Mouse (Mus musculus): ENCODE data around the gene Cnpy2.

Cnpy2 gene

DNA sequence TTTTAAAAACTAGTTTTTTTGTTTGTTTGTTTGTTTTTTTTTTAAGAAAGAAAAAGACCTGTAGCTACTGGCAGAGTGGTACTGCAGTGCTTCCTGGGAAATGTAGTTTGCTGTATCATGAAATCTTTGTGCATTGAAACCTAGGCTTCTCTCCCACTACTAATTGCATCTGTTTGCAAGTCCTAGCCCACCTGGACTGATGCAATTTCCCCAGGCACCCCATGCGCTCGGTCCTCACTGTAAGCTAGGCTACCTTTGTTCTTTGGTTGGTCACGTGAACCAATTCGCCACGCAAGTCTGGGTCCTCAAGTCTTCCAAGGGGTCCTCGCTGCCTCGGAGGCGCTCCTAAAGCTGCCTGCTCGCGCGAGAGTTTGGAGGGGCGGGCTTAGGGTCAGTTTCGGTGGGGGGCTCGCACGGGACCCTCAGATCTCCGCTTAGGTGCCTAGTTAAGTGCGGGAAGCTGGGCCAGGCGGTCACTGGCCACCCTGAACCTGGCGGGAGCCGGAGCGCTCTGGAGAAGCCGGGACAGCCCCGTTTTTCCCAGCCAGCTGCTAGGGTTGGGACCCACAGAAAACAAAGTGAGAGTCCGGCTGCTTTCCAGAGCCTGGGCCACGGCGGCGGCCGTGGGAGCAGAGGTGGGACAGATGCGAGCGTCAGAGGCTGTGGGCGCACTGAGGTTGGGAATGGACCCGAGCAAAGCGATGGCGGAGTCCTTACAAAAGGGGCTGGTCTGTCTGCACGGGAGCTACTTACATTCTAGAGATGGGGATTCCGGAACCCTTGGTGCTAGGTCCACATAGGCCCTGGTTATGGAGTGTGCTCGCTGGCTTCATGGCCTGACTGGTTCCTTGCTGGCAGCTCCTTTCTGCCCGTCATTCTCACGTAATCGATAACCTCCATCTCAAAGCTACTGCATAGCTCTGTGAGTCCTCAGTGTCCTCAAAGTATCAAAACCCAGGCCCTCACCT, at the start of gene Cnpy2:
Gene Cnpy2, plus strand, starts transcription at position 319 of the 968 bp plus-strand sequence.
- no peak for TF ChIP-seq GATA4 (IDR thresholded peaks at IDR 0.05; ENCODE audit: insufficient replicate concordance, low read length)

DNA sequence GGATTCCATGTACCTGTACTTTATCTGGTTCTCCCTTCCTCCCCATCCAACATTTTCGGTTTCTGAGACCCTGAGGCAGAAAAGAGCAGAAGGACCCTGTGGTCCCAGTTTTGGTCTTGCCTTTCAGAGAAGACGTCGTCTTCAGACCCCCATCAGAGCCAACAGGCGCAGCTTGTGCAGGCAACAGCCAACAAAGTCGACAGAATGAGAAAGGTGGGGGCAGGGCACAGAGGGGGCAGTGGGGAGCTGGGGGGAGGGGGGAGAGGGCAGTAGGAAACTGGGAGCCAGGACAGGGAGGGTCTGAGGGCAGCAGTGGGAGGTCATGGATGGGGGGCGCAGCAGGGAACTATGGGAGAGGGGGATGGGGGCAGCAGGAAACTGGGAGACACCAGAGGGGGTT, 44.1 kb upstream of the Cnpy2 start:
- no peak for TF ChIP-seq GATA4 (IDR thresholded peaks at IDR 0.05; ENCODE audit: insufficient replicate concordance, low read length)

DNA sequence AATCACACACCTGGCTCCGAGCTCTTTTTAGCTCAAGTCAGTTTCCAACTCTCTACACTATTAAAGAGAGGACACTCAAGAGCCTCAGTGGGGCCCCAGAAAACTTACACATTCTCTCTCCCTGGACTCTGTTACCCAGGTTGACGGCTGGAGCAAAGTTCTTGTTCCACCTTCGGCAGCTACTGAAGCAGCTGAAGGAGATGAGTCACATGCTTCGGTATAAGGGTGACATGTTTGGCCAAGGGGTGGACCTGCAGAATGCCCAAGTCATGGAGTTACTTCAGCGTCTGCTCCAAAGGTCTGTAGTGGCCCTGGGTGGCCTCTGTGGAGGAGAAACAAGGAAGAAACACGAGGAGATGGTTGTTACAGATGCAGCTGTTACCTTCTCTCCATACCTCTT, 41.3 kb upstream of the Cnpy2 start:
- TF ChIP-seq GATA4 (IDR thresholded peaks at IDR 0.05; ENCODE audit: insufficient replicate concordance, low read length) = no peak

DNA sequence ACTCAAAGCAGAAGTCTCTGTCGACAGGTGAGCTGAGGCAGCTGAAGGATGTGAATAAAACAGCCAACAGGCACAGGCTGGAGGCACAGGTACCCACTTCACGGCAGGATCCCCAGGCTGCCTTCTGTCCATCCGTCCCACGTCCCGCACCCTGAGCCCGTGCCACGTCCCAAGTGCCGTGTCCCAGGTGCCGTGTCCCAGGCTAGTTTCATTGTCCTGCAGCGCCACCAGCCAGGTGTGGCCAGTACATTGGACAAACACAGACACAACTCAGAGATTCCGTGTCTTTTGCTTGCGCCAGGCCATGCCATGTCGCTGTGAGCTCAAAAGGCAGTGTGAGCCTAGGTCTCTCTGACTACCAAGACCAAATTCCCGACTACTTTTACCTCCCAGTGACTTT, 40.6 kb upstream of the Cnpy2 start:
- no peak for TF ChIP-seq GATA4 (IDR thresholded peaks at IDR 0.05; ENCODE audit: insufficient replicate concordance, low read length)

DNA sequence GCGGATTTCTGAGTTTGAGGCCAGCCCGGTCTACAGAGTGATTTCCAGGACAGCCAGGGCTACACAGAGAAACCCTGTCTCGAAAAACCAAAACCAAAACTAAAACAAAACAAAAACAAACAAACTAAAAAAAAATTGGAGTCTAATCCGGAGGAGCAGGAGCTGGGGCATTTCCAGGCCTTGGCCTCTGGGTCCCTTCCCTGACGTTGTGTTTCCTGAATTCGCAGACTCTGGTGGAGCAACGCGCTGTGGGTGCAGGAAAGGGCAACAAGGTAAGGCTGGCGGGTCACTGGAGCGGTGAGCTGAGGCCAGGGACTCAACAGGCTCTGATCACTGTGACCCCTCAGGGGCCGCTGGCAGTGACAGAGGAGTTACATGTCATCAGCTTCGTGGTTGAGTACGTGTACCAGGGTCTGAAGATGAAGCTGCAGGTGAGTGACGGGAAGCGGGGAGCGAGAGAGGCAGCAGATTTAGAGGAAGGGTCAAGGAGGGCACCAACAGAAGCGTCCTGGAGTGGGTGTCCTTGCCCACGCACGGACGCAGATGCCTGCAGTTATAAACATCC, 39.3 kb upstream of the Cnpy2 start:
- no peak for TF ChIP-seq GATA4 (IDR thresholded peaks at IDR 0.05; ENCODE audit: insufficient replicate concordance, low read length)

DNA sequence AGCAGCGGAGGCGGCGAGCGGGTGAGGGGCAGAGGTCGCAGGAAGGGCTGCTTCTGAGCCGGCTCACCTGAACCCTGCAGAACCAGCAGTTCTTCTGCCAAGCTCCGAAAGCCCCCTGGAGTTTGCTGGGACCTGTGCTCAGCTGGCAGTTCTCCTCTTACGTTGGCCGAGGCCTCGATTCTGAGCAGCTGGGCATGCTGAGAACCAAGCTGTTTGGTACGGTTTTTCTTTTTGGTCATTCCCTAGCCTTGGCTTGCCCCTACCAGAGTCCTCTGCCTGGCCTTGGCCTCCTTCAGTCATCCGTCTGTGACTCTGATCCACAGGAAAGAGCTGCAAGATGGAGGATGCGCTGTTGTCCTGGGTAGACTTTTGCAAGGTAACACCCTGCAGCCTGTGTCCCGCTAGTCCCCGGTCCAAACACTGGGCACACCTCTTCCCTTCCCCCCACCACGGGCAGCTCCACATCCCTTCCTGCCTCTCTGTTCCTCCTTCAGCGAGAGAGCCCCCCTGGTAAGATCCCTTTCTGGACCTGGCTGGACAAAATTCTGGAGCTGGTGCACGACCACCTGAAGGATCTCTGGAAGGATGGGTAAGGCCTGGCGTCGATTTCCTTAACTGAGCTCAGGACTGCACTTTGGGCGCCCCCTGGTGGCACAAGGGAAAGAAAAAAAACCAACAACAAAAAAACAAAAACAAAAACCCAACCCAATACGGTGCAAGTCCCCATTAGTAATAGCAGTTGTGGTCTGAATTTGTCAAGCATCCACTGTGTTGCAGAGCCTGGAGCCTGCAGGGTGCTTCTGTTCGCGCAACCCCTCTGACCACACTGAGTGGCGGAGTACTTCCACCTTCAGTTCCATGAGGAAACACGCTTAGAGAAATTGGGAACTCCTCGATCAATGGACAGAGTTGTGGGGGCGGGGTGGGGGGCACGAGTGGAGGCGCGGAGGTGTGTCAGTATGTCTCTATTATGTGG, 38.4 kb upstream of the Cnpy2 start:
- no peak for TF ChIP-seq GATA4 (IDR thresholded peaks at IDR 0.05; ENCODE audit: insufficient replicate concordance, low read length)

DNA sequence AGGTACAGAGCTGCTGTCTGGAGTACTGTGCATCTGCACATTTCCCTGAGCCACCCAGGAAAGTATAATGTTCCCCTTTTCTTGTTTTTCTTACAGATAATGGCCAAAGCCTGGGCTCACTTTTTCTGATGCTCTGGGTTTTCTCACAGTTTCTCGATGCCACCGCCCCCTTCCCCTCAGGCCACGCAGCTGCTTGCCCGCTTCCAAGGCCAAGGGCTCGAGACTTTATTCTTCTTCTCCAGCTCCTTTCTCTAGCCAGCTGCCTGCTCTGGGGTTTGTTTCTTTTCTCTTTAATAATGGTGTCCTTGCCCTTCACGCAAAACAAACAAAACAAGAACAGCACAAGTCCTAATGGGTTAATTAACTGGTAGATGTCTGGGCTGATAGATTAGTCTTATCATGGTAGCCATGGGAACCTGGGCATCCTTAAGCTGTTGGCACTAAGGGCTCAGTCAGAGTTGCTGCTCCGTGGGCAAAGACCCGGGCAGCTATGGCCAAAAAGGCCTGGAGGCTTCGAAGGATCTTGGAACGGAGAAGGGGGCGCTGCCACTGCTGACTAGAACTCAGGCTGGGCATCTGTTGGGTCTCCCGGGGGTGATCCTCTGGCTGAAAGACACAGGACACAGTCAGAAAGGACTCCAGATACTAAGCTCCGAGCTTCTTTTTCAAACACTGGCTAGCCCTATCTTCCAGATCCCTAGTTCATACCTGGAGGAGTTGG, 25.7 kb upstream of the Cnpy2 start:
- TF ChIP-seq GATA4 (IDR thresholded peaks at IDR 0.05; ENCODE audit: insufficient replicate concordance, low read length) = no peak

DNA sequence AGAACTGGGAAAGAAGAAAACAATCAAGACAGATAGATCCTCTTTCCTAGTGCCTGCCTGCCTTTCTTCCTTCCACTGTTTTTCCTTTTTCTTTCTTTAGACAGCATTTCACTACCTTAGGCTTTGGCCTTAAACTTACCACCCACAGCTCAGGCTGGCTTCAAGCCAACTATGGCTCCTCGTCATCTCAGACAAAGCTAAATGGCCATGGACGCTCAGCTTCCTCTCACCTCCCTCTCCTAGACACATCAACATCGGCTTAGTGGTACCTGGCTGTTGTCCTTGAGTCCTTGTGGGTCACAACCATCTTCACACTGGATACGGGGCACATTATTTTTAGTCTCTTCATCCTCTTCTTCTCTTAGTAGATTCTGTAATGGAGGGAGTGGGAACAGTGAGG, 25.0 kb upstream of the Cnpy2 start:
- no peak for TF ChIP-seq GATA4 (IDR thresholded peaks at IDR 0.05; ENCODE audit: insufficient replicate concordance, low read length)

DNA sequence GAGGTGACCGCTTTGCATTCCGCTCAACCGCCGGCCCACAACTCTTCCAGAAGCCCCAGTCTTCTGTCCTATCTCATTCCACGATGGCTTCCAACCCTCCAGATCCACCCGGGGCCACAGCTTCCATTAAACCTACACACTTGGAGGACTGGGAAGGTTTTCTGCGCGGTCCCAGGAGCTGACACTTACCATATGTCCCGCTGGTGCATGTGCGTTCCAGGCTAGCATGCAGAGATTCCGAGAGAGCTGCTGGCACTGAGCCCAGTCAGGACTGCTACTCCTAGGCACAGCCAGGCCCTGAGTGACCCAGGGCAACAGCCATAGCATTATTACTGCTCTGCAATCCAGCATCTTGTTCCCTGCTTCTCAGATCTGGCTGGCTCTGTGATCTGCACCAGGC, 24.6 kb upstream of the Cnpy2 start:
- no peak for TF ChIP-seq GATA4 (IDR thresholded peaks at IDR 0.05; ENCODE audit: insufficient replicate concordance, low read length)

DNA sequence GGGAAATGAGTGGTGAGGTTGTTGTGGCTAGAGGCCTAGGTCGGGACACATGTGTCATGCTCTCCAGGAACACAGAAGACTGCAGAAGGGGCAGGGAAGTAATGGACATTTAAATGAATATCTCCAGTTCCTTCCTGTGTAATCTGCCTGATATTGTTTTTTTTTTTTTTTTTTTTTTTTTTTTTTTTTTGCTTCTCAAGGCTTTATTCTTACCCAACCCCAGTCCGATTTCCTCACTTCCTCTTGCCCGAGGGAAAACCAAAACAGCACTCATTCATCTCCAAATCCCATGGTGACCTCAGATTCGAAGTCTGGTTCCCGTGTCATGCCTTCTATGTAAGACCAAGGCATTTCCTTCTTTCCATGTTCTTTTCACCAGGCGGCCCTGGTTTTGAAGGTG, 24.0 kb upstream of the Cnpy2 start:
- no peak for TF ChIP-seq GATA4 (IDR thresholded peaks at IDR 0.05; ENCODE audit: insufficient replicate concordance, low read length)

DNA sequence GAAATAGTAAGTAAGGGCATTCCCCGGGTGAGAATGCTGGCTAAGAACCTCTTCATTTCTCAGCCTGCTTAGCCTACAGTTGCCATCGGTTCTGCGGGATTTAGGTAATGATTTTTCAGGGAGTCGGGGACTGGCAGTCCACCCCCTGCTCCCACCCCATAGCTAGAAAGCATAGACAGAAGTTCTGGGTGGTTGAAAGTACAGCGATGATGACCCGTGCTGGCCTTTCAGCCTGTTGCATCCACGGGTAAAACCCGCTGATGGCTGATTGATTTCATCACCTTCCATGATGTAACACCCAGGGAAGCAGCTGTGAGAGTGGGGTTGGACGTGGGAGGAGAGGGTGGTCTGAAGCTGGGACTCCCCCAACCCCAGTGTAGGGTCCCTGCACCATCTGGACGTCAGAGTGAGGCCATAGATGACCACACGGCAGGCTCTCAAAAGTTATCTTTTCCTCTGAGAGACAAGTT, 23.5 kb upstream of the Cnpy2 start, which contains the start of gene Il23a:
Gene Il23a, minus strand, starts transcription at position 51 of the 470 bp plus-strand sequence.
- TF ChIP-seq GATA4 (IDR thresholded peaks at IDR 0.05; ENCODE audit: insufficient replicate concordance, low read length) = no peak

DNA sequence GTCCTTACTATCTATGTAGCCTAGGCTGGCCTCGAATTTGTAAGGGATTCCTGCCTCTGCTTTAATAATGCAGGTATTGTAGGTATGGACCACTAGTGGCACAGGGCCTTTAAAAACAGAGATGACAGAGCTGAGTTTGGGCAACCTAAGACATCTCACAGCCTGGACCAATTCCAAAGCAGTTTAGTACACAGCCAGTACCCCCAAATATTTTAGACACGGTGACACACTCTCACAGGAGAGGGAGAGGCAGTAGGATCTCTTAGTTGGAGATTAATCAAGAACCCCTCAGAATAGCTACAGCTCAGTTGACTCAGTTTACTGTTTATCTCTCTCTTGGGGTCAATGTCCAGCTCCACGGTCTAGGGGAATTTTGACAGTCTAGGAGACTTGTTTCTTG, 19.9 kb upstream of the Cnpy2 start:
- no peak for TF ChIP-seq GATA4 (IDR thresholded peaks at IDR 0.05; ENCODE audit: insufficient replicate concordance, low read length)

DNA sequence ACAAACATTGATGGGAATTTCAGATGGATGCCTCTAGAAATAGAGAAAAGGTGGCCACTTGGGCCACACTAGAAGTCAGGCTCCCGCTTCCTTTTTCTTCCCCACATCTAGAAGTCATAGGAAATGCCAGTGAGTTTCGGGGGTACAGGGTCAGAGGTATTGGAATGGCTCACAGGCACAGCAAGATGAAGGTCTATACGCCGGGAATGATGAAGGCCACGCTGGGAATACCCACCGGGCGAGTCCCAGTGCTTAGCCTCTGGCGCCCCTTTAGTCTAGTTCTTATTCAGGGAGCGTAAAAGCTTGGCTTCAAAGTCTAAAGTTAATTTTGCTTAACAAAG, 19.5 kb upstream of the Cnpy2 start:
- no peak for TF ChIP-seq GATA4 (IDR thresholded peaks at IDR 0.05; ENCODE audit: insufficient replicate concordance, low read length)

DNA sequence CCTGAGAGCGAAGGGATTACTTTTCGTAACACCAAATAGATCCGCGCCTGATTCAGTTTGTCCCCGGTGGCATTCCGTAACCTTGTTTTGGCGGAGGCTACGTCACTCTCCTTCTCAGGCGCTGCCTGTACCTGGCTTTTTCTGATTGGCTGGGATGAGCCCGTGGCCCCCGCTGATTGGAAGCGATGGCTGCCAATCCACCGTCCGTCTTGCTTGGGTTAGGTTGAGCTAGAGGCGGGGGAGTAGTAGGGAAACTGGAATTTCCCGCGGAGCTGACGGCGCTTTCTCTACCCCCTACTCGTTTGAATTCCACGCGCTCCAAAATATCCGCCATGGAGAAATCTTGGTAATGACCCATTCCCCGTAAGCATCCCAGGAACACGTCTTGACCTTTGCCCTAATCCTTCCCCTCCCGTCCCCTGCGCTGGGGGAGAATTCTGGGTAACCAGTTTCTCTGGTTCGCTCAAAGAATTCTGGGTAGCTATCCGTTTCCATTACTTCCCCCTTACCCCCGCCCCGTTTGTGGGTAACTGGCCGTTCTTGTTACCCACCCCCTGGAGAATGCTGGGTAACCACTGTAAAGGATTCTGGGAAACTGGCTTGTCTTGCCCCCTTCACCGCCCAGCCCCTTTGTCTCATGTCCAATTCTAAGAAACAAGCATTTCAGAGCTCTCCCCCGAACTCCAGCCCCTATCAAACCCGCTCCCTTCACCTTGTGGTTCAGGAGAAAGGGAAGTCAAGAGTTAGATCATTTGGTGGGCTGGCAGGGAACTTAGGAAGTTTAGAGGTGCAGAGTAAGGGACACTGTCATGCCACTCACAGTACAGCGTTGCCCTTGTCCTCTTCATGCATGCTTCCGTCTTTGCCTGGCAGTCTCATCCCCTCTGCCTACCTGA, 18.9 kb upstream of the Cnpy2 start, which contains the start of gene Pan2:
Gene Pan2, plus strand, starts transcription at position 210 of the 896 bp plus-strand sequence.
- TF ChIP-seq GATA4 (IDR thresholded peaks at IDR 0.05; ENCODE audit: insufficient replicate concordance, low read length) = no peak; the same call in 1 of the 2 replicates

Data from liver, adult (tissue).